Mouse (Mus musculus) G1E-ER4 (cell line): ENCODE measurements around the gene Abca2. TPM values are rescaled to one million over a fixed set of nuclear protein-coding genes. Genes with fewer than 3 reads are reported as not detected.

Experiments used
- GATA1 ChIP-seq: IDR thresholded peaks from one replicate; pipeline ENCODE4 v1.8.0; 2012; ENCODE audit warnings: low read length, inconsistent platforms
- polyA plus RNA-seq: library from polyadenylated mRNA; stranded (reverse); fragments of >175 nt; gene quantifications from 2 replicates; pipeline ENCODE4 v1.2.3, GENCODE M21; 2012

Abca2 gene
- polyA plus RNA-seq, 1 experiment: 9.9 TPM

- no peak for TF ChIP-seq GATA1
These were observed 65.0 kb downstream of the Abca2 start, which contains the start of gene Lcn12 for GRCm38 (mm10) chr2:25493476-25493961. Lcn12 (minus strand) TSS chr2:25493911.

- no peak for TF ChIP-seq GATA1
These were observed 68.0 kb downstream of the Abca2 start for GRCm38 (mm10) chr2:25496462-25496861.

Other genes starting within 250 kb of the Abca2 start
- gene Nrarp, start 247.9 kb upstream of the Abca2 start, polyA plus RNA-seq: not detected in 2 replicates
- 9.9 and 11.1 TPM in 2 replicates for gene Tor4a, start 231.8 kb upstream of the Abca2 start, polyA plus RNA-seq
- 26.4 and 34.1 TPM in 2 replicates for gene Nelfb, start 217.2 kb upstream of the Abca2 start, polyA plus RNA-seq
- not detected in 2 replicates for gene Stpg3, start 214.1 kb upstream of the Abca2 start, polyA plus RNA-seq
- gene Fam166a, start 210.0 kb upstream of the Abca2 start, polyA plus RNA-seq: 0.09 TPM in 1 of 2 replicates, not detected in the other
- gene Tubb4b, start 204.0 kb upstream of the Abca2 start, polyA plus RNA-seq: 462 and 587 TPM in 2 replicates
- not detected in 2 replicates for gene Slc34a3, start 194.3 kb upstream of the Abca2 start, polyA plus RNA-seq
- 0.04 and 0.10 TPM in 2 replicates for gene Rnf224, start 191.9 kb upstream of the Abca2 start, polyA plus RNA-seq
- 23.1 and 29.3 TPM in 2 replicates for gene Rnf208, start 186.4 kb upstream of the Abca2 start, polyA plus RNA-seq
- not detected in 2 replicates for gene Cysrt1, start 186.3 kb upstream of the Abca2 start, polyA plus RNA-seq
- 0.97 and 2.3 TPM in 2 replicates for gene AL732309.1, start 181.8 kb upstream of the Abca2 start, polyA plus RNA-seq
- gene Tmem203, start 173.3 kb upstream of the Abca2 start, polyA plus RNA-seq: 11.3 and 16.5 TPM in 2 replicates
- 56.1 and 69.7 TPM in 2 replicates for gene Tprn, start 166.1 kb upstream of the Abca2 start, polyA plus RNA-seq
- gene Ssna1, start 156.3 kb upstream of the Abca2 start, polyA plus RNA-seq: 196 and 198 TPM in 2 replicates
- 25.4 and 26.3 TPM in 2 replicates for gene Anapc2, start 156.2 kb upstream of the Abca2 start, polyA plus RNA-seq
- gene Tmem210, start 140.6 kb upstream of the Abca2 start, polyA plus RNA-seq: not detected in 2 replicates
- not detected in 2 replicates for gene Lrrc26, start 138.8 kb upstream of the Abca2 start, polyA plus RNA-seq
- gene Grin1, start 109.5 kb upstream of the Abca2 start, polyA plus RNA-seq: 0.09 and 0.18 TPM in 2 replicates
- gene Man1b1, start 96.4 kb upstream of the Abca2 start, polyA plus RNA-seq: 18.5 and 26.0 TPM in 2 replicates
- gene Dpp7, start 72.3 kb upstream of the Abca2 start, polyA plus RNA-seq: 5.0 and 7.6 TPM in 2 replicates
- gene Uap1l1, start 63.0 kb upstream of the Abca2 start, polyA plus RNA-seq: 36.3 and 46.3 TPM in 2 replicates
- gene Sapcd2, start 56.4 kb upstream of the Abca2 start, polyA plus RNA-seq: 139 and 187 TPM in 2 replicates
- not detected in 2 replicates for gene Entpd2, start 32.8 kb upstream of the Abca2 start, polyA plus RNA-seq
- not detected in 2 replicates for gene Npdc1, start 29.4 kb upstream of the Abca2 start, polyA plus RNA-seq
- gene Fut7, start 5.4 kb upstream of the Abca2 start, polyA plus RNA-seq: not detected in 2 replicates
- not detected in 2 replicates for gene Clic3, start 28.1 kb downstream of the Abca2 start, polyA plus RNA-seq
- gene Paxx, start 32.4 kb downstream of the Abca2 start, polyA plus RNA-seq: 39.7 and 40.3 TPM in 2 replicates
- gene Ptgds, start 41.3 kb downstream of the Abca2 start, polyA plus RNA-seq: not detected in 2 replicates
- not detected in 2 replicates for gene Lcn12, start 65.2 kb downstream of the Abca2 start, polyA plus RNA-seq
- 25.8 and 49.8 TPM in 2 replicates for gene Fbxw5, start 72.0 kb downstream of the Abca2 start, polyA plus RNA-seq
- gene C8g, start 73.0 kb downstream of the Abca2 start, polyA plus RNA-seq: 0.08 and 0.18 TPM in 2 replicates
- 5.5 and 9.3 TPM in 2 replicates for gene Traf2, start 118.2 kb downstream of the Abca2 start, polyA plus RNA-seq
- gene Edf1, start 129.1 kb downstream of the Abca2 start, polyA plus RNA-seq: 682 and 940 TPM in 2 replicates
- gene Mamdc4, start 146.1 kb downstream of the Abca2 start, polyA plus RNA-seq: 0.52 and 0.69 TPM in 2 replicates
- gene Phpt1, start 146.5 kb downstream of the Abca2 start, polyA plus RNA-seq: 3.2 and 4.9 TPM in 2 replicates
- 0.09 and 0.13 TPM in 2 replicates for gene Ajm1, start 153.1 kb downstream of the Abca2 start, polyA plus RNA-seq
- 86.8 and 89.3 TPM in 2 replicates for gene Rabl6, start 179.8 kb downstream of the Abca2 start, polyA plus RNA-seq
- gene Ccdc183, start 189.0 kb downstream of the Abca2 start, polyA plus RNA-seq: not detected in 2 replicates
- gene Tmem141, start 193.3 kb downstream of the Abca2 start, polyA plus RNA-seq: not detected in 2 replicates
- gene Fcna, start 199.3 kb downstream of the Abca2 start, polyA plus RNA-seq: not detected in 2 replicates
- gene Lcn8, start 224.4 kb downstream of the Abca2 start, polyA plus RNA-seq: not detected in 2 replicates
- gene Lcn5, start 229.2 kb downstream of the Abca2 start, polyA plus RNA-seq: not detected in 2 replicates
- not detected in 2 replicates for gene Lcn6, start 248.1 kb downstream of the Abca2 start, polyA plus RNA-seq